Mouse (Mus musculus) limb, embryonic 11.5 days (tissue): ENCODE data around the gene Car4. TPM values are rescaled to one million over a fixed set of nuclear protein-coding genes. Genes with fewer than 3 reads are reported as not detected.

Source experiments
- ATAC-seq: fragments of 200-750 bp; cut with Nextera tagmentation; 2 replicates; pipeline ENCODE4 v1.8.0; 2017; ENCODE audit warnings: low read depth; ENCODE audit not compliant: insufficient number of reproducible peaks, low FRiP score, low TSS enrichment
- DNase-seq: peaks from one replicate; pipeline ENCODE4 v3.0.0-alpha.2; 2015; ENCODE audit warnings: low spot score
- H3K27ac ChIP-seq: fragments of 300-500 bp; sonication (generic); replicated peaks from 2 replicates; pipeline ENCODE4 v1.5.1; 2014; ENCODE audit warnings: low read depth, mild to moderate bottlenecking, low read length
- H3K27me3 ChIP-seq: fragments of 300-500 bp; sonication (generic); 2 replicates; pipeline ENCODE4 v1.6.1; 2014; ENCODE audit warnings: mild to moderate bottlenecking, low read length, mixed read lengths; ENCODE audit not compliant: control insufficient read depth, insufficient read depth
- H3K36me3 ChIP-seq: fragments of 300-500 bp; sonication (generic); 2 replicates; pipeline ENCODE4 v1.6.1; 2014; ENCODE audit warnings: mild to moderate bottlenecking, low read length, moderate library complexity, mixed read lengths; ENCODE audit not compliant: control insufficient read depth, insufficient read depth
- H3K4me1 ChIP-seq: fragments of 300-500 bp; sonication (generic); 2 replicates; pipeline ENCODE4 v1.6.1; 2014; ENCODE audit warnings: low read length, mixed read lengths; ENCODE audit not compliant: control insufficient read depth, insufficient read depth
- H3K4me2 ChIP-seq: fragments of 300-500 bp; sonication (generic); 2 replicates; pipeline ENCODE4 v1.6.1; 2014; ENCODE audit warnings: low read depth, mild to moderate bottlenecking, moderate library complexity; ENCODE audit not compliant: severe bottlenecking
- H3K4me3 ChIP-seq: fragments of 300-500 bp; sonication (generic); 2 replicates; pipeline ENCODE4 v1.5.1; 2014; ENCODE audit warnings: low read depth, low read length
- H3K9ac ChIP-seq: fragments of 300-500 bp; sonication (generic); 2 replicates; pipeline ENCODE4 v1.6.1; 2014; ENCODE audit warnings: mild to moderate bottlenecking, low read length
- H3K9me3 ChIP-seq: fragments of 300-500 bp; sonication (generic); 2 replicates; pipeline ENCODE4 v1.6.1; 2016; ENCODE audit warnings: low read length; ENCODE audit not compliant: control insufficient read depth
- WGBS: fragments of 180-500 bp; shearing (Covaris S2); extraction: QIAGEN DNeasy Blood & Tissue Kit; methylation state at CpG from one replicate; pipeline ENCODE4 v1.1.7; 2014; 5-methylcytosine and 5-hydroxymethylcytosine counted together
- polyA plus RNA-seq: library from polyadenylated mRNA; unstranded; fragments of >200 nt; fragmentation: Nextera tagmentation; extraction: Ambion mirVana; gene quantifications from 2 replicates; pipeline ENCODE4 v1.2.1, GENCODE M21; 2014

The Car4 gene
- polyA plus RNA-seq, 1 experiment from 2014 or later: 0.17 TPM

DNA sequence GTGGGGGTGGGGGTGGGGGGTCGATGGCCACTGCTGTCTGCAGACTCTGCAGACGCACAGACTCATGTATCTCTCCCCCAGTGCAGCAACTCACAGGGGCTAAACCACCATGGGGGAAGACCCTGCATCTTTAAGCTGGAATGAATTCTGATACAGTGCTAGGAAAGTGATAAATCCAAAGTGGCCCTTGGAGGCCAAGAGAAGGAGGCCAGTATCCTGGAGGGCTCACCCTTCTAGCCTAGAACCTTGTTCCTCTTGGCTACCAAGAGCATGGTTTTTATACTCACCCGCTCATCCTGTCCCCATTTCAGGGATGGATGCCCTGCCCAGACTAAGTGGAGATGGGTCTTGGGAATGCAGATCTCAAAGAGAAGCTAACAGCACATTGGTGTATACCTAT lies 2.7 kb downstream of the Car4 start:
- no peak overlapping the region for H3K27ac ChIP-seq
- DNase-seq (no peak), ATAC-seq (no peak)
- H3K4me2 ChIP-seq: no peak overlapping the region
- H3K9ac ChIP-seq: no peak overlapping the region
- H3K27me3 ChIP-seq: peaks cover 32% of the 10 kb centered on the region
- WGBS: 35% methylated on average over 3 of the region's 3 CpGs
- H3K36me3 ChIP-seq: no peaks in the 10 kb centered on the region
- no peak overlapping the region for H3K4me3 ChIP-seq
- H3K4me1 ChIP-seq: 0 out of 2 replicates have a peak, but pooled peaks cover 5% of the 10 kb centered on the region
- no peaks in the 10 kb centered on the region for H3K9me3 ChIP-seq

DNA sequence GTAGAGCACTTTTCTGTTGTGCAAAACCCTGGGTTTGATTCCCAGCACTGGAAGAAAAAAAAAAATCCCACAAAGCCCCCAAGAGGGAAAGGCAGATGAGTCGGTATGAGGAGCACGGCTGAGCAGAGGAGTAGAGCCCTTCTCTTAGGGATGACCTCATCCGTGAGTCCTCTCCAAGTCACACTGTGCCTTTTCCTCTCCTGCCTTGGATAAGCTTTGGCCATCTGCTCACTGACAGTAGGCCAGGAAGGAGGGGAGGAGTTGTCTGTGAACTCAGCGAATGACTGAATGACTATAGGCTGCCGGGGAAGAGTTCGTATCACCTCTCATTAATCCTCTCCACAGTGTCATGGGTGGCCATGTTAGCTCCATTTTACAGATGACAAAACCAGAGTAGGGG lies 3.2 kb downstream of the Car4 start:
- DNase-seq: no peak
- H3K9me3 ChIP-seq: no peaks in the 10 kb centered on the region
- H3K36me3 ChIP-seq: no peaks in the 10 kb centered on the region
- no peak for ATAC-seq
- no peak overlapping the region for H3K4me2 ChIP-seq
- H3K4me1 ChIP-seq: 0 out of 2 replicates have a peak, but pooled peaks cover 5% of the 10 kb centered on the region
- H3K27me3 ChIP-seq: peaks cover 32% of the 10 kb centered on the region
- WGBS: 80% methylated on average over 6 of the region's 6 CpGs
- no peak overlapping the region for H3K9ac ChIP-seq
- no peak overlapping the region for H3K27ac ChIP-seq
- no peak overlapping the region for H3K4me3 ChIP-seq

DNA sequence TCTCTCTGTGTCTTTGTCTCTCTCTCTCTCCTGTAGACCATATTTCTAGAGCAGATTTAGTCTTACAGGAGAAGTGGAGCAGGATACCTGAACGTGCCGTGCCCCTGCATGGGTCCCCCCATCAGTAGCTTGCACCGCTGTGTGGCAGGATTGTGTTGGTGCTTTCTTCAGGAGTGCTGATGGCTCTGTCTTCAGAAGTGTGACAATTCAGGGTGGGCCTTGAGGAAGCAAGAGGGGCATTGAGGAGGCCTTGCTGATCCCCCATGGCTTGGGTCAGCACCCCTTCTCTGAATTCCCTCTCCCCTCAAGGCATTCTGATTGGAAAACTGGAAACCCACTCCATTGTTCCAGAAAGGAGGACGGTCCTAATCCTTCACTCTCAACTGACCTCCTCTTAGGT lies 4.0 kb downstream of the Car4 start:
- Histone ChIP-seq H3K4me3 (no peak overlapping the region), H3K4me1 (0 out of 2 replicates have a peak, but pooled peaks cover 5% of the 10 kb centered on the region), H3K9ac (no peak overlapping the region), H3K4me2 (no peak overlapping the region), H3K9me3 (no peaks in the 10 kb centered on the region), H3K27ac (no peak overlapping the region), H3K36me3 (no peaks in the 10 kb centered on the region), H3K27me3 (peaks cover 27% of the 10 kb centered on the region)
- DNase-seq (no peak), ATAC-seq (no peak)
- WGBS: 92% methylated on average over 4 of the region's 4 CpGs

- no peak overlapping the region for H3K4me2 ChIP-seq
- H3K27ac ChIP-seq: no peak overlapping the region
- peaks cover 18% of the 10 kb centered on the region for H3K27me3 ChIP-seq
- 88% methylated on average over 4 of the region's 4 CpGs for WGBS
- no peak overlapping the region for H3K9ac ChIP-seq
- no peaks in the 10 kb centered on the region for H3K36me3 ChIP-seq
- DNase-seq: no peak
- H3K4me1 ChIP-seq: peaks cover 11% of the 10 kb centered on the region
- no peak for ATAC-seq
- H3K4me3 ChIP-seq: no peak overlapping the region
- H3K9me3 ChIP-seq: no peaks in the 10 kb centered on the region
Measured at GRCm38 (mm10) chr11:84962536-84962935, 5.0 kb downstream of the Car4 start.

GRCm38 (mm10) chr11:84963556-84963955 lies 6.0 kb downstream of the Car4 start:
- Histone ChIP-seq H3K9me3 (no peaks in the 10 kb centered on the region), H3K4me3 (no peak overlapping the region), H3K27me3 (peaks cover 9% of the 10 kb centered on the region; the same call in 1 of the 2 replicates), H3K9ac (no peak overlapping the region), H3K36me3 (no peaks in the 10 kb centered on the region), H3K27ac (no peak overlapping the region), H3K4me1 (peaks cover 10% of the 10 kb centered on the region), H3K4me2 (no peak overlapping the region)
- WGBS: 69% methylated on average over 3 of the region's 3 CpGs
- no peak for DNase-seq
- ATAC-seq: no peak

DNA sequence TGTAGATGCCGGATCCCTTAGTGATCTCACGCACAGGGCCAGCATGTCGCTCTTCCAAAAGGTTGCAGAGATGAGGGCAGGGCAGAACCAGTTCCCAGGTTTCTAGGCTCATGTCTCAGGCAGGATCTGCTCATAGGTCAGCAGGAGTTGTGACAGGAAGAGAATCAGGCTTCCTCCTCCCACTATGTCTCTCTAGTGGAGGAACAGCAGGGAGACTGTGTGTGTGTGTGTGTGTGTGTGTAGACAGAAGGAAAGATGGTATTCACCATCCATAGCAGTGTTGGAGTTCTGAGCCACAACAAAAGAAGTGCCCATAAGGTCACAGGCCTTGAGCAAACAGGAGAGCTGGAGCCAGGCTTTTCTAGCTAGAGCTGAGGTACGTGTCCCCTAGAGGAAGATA lies 9.1 kb downstream of the Car4 start:
- no peaks in the 10 kb centered on the region for H3K27me3 ChIP-seq
- no peaks in the 10 kb centered on the region for H3K9me3 ChIP-seq
- no peak overlapping the region for H3K4me3 ChIP-seq
- H3K9ac ChIP-seq: no peak overlapping the region
- no peak for ATAC-seq
- no peak overlapping the region for H3K27ac ChIP-seq
- no peak overlapping the region for H3K4me2 ChIP-seq
- H3K4me1 ChIP-seq: peaks cover 10% of the 10 kb centered on the region
- DNase-seq: no peak
- WGBS: 85% methylated on average over 4 of the region's 4 CpGs
- H3K36me3 ChIP-seq: no peaks in the 10 kb centered on the region

GRCm38 (mm10) chr11:84967113-84967512 lies 9.5 kb downstream of the Car4 start:
- Histone ChIP-seq H3K9ac (no peak overlapping the region), H3K9me3 (no peaks in the 10 kb centered on the region), H3K27ac (no peak overlapping the region; the same call in 1 of the 2 replicates), H3K27me3 (no peaks in the 10 kb centered on the region), H3K4me2 (no peak overlapping the region), H3K36me3 (no peaks in the 10 kb centered on the region), H3K4me1 (peaks cover 10% of the 10 kb centered on the region), H3K4me3 (no peak overlapping the region)
- DNase-seq (peak; percentile 56), ATAC-seq (peak; percentile 51; the same call in 1 of the 2 replicates)
- WGBS: 33% methylated on average over 5 of the region's 5 CpGs

GRCm38 (mm10) chr11:84968309-84968708 lies 10.7 kb downstream of the Car4 start:
- H3K4me3 ChIP-seq: no peak overlapping the region
- WGBS: 85% methylated on average over 4 of the region's 4 CpGs
- no peaks in the 10 kb centered on the region for H3K36me3 ChIP-seq
- H3K9ac ChIP-seq: no peak overlapping the region
- no peaks in the 10 kb centered on the region for H3K27me3 ChIP-seq
- no peak overlapping the region for H3K4me2 ChIP-seq
- no peak for ATAC-seq
- DNase-seq: no peak
- H3K9me3 ChIP-seq: no peaks in the 10 kb centered on the region
- H3K4me1 ChIP-seq: peaks cover 10% of the 10 kb centered on the region
- no peak overlapping the region for H3K27ac ChIP-seq

- Histone ChIP-seq H3K9ac (no peak overlapping the region), H3K27me3 (no peaks in the 10 kb centered on the region), H3K4me1 (peaks cover 10% of the 10 kb centered on the region), H3K4me3 (no peak overlapping the region), H3K9me3 (no peaks in the 10 kb centered on the region), H3K27ac (no peak overlapping the region), H3K36me3 (no peaks in the 10 kb centered on the region), H3K4me2 (no peak overlapping the region)
- DNase-seq (no peak), ATAC-seq (no peak)
- WGBS: 51% methylated on average over 6 of the region's 6 CpGs
Measured at GRCm38 (mm10) chr11:84968775-84969174, 11.2 kb downstream of the Car4 start.
